Mouse (Mus musculus): ENCODE data around the gene Dtwd1. TPM values are rescaled to one million over a fixed set of nuclear protein-coding genes. Genes with fewer than 3 reads are reported as not detected.

The Dtwd1 gene
- polyA plus RNA-seq (2015; fragmentation: Nextera tagmentation; extraction: Ambion mirVana): 20.4 and 23.1 TPM in 2 replicates

DNA sequence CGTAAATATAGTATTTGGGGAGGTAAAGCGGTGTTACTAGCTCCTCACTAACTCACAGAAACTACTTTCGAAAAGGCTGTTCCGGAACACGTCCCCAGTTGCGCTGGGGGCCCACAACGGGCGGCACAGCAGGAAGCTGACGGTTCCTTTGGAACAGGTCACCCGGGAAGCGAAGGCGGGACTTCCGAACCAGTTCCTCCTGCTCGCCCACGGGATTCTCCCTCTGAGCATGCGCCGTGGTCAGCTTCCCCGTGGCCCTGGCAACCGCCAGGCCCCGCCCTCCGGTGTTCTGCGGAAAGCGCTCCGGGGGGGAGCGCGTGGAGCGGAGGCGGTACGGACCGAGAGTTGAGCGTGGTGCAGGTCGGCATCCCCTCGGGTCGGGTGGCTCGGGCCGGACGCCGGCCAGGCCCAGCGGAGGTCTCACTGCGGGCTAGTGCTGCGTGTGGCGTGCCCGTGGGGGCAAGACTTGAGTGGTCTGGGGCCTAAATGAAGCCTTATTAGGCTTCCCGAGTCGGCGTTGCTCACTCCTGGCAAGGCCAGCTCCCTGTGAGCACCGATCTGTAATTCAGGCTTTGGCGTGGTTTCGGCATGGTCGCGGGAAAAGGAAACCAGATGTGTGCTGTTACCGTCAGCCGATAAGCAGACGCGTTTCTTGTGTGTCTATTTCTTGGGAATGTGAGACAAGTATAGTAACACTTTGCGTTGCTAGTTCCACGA, at the start of gene Dtwd1, which contains the start of gene Fam227b:
Gene Dtwd1, plus strand, starts transcription at position 287 of the 717 bp plus-strand sequence.
Gene Fam227b, minus strand, starts transcription at position 150 of the 717 bp plus-strand sequence.
- Histone ChIP-seq H3K27me3 (ENCODE audit: control insufficient read depth, insufficient read depth, low read depth, low read length) (no peaks in the 10 kb centered on the region), H3K9me3 (replicated peaks; ENCODE audit: control insufficient read depth, low read length) (no peaks in the 10 kb centered on the region), H3K4me1 (ENCODE audit: control insufficient read depth, low read depth, low read length) (peaks cover 14% of the 10 kb centered on the region), H3K27ac (ENCODE audit: low read length) (peak within 1 kb of the TSS; percentile 92), H3K4me2 (ENCODE audit: low read depth, low read length) (peak within 1 kb of the TSS; percentile 74), H3K36me3 (ENCODE audit: control insufficient read depth, insufficient read depth) (peaks cover 3% of the 10 kb centered on the region; the same call in 1 of the 2 replicates), H3K4me3 (ENCODE audit: low read depth, low read length) (peak within 1 kb of the TSS; percentile 88), H3K9ac (ENCODE audit: low read depth, low read length) (peak within 1 kb of the TSS; percentile 88)
- ATAC-seq (ENCODE audit: low read depth): peak; percentile 97
- under 1% methylated on average over 57 of the region's 57 CpGs for WGBS (ENCODE audit: insufficient replicate concordance)

DNA sequence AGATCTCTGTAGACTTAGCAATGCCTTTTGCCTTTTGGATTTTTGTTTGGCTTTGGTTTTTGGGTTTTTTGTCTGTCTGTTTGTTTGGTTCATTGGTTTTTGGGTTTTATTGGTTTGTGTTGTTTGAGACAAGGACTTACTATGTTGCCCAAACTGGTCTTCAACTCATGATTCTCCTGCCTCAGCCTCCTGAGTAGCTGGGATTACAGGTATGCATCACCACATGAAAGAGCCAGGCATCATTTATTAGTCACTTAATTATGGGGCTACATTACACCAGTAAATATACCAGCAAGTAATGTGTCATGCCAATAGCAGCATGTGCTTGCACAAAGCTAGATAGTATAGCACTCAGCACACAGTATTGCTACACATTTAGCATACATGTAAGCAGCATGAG, 4.2 kb upstream of the Dtwd1 start:
- H3K9ac ChIP-seq (ENCODE audit: low read depth, low read length): no peak overlapping the region
- H3K4me2 ChIP-seq (ENCODE audit: low read depth, low read length): no peak overlapping the region
- no peaks in the 10 kb centered on the region for H3K27me3 ChIP-seq (ENCODE audit: control insufficient read depth, insufficient read depth, low read depth, low read length)
- H3K9me3 ChIP-seq (replicated peaks; ENCODE audit: control insufficient read depth, low read length): no peaks in the 10 kb centered on the region
- no peak overlapping the region for H3K4me3 ChIP-seq (ENCODE audit: low read depth, low read length)
- ATAC-seq (ENCODE audit: low read depth): no peak
- no peaks in the 10 kb centered on the region for H3K36me3 ChIP-seq (ENCODE audit: control insufficient read depth, insufficient read depth)
- H3K4me1 ChIP-seq (ENCODE audit: control insufficient read depth, low read depth, low read length): no peaks in the 10 kb centered on the region; the same call in 1 of the 2 replicates
- H3K27ac ChIP-seq (ENCODE audit: low read length): no peak overlapping the region

DNA sequence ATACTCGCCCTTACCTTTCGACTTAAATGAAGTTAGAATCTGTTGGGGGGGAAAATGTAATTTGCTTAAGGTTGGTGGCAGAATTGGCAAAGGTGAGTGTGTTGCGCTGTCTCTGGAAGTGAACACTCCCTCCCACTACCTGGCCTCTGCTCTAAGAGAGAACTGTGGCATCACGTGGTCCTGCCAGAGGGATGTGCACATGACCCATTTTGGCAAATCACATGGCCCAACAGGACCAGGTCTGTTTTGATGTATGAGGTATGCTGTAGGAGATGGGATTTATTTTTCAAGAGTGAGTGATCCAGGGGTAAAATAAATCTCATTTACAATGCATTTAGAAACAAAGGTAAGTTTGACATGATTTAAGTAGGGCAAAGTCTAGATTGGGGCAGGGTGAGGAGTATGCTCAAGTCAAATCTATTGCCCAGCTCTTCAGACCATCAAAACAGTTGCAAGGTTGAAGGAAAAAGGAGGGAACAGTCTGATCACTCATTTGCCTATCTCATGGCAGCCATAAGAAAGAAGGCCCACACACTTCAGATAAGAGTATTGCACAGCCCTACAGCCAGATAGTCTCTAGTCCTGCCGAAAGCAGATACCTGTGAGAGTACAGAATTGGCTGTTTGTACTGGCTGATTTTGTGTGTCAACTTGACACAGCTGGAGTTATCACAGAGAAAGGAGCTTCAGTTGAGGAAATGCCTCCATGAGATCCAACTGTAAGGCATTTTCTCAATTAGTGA, 13.5 kb downstream of the Dtwd1 start:
- WGBS (ENCODE audit: insufficient replicate concordance): 67% methylated on average over 5 of the region's 5 CpGs
- Histone ChIP-seq H3K4me3 (ENCODE audit: low read depth, low read length) (no peak overlapping the region), H3K9me3 (replicated peaks; ENCODE audit: control insufficient read depth, low read length) (0 out of 2 replicates have a peak, but pooled peaks cover 2% of the 10 kb centered on the region), H3K36me3 (ENCODE audit: control insufficient read depth, insufficient read depth) (peaks cover 22% of the 10 kb centered on the region), H3K4me2 (ENCODE audit: low read depth, low read length) (0 out of 2 replicates have a peak overlapping the region, but pooled peaks have one; percentile 12), H3K9ac (ENCODE audit: low read depth, low read length) (no peak overlapping the region), H3K4me1 (ENCODE audit: control insufficient read depth, low read depth, low read length) (peaks cover 21% of the 10 kb centered on the region), H3K27ac (ENCODE audit: low read length) (peak overlapping the region; percentile 98), H3K27me3 (ENCODE audit: control insufficient read depth, insufficient read depth, low read depth, low read length) (no peaks in the 10 kb centered on the region)
- ATAC-seq (ENCODE audit: low read depth): peak; percentile 99

DNA sequence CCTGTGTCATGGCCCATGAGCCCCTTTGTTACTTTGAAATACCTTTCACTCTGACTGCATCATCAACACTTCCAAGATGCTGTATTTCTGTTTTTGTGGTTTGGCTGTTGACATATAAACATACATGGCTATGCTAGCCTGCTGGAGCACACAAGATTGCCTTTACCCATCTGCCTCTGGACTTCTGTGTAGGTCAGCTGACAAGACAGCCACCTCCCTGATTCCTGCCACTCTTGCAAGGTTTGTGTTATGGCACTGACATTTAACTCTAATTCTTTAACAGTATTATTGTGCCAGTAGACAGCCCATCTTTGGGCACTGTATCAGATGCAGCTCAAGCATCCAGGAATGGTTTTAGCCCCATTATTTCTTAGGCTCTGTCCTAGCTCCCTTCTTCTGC, 14.4 kb downstream of the Dtwd1 start:
- Histone ChIP-seq H3K9me3 (replicated peaks; ENCODE audit: control insufficient read depth, low read length) (no peaks in the 10 kb centered on the region), H3K27me3 (ENCODE audit: control insufficient read depth, insufficient read depth, low read depth, low read length) (no peaks in the 10 kb centered on the region), H3K9ac (ENCODE audit: low read depth, low read length) (peak overlapping the region; percentile 35; the same call in 1 of the 2 replicates), H3K4me2 (ENCODE audit: low read depth, low read length) (peak overlapping the region; percentile 61), H3K36me3 (ENCODE audit: control insufficient read depth, insufficient read depth) (peaks cover 14% of the 10 kb centered on the region), H3K27ac (ENCODE audit: low read length) (peak overlapping the region; percentile 98), H3K4me1 (ENCODE audit: control insufficient read depth, low read depth, low read length) (peaks cover 22% of the 10 kb centered on the region), H3K4me3 (ENCODE audit: low read depth, low read length) (peak overlapping the region; percentile 24)
- 0 out of 2 replicates have a peak, but pooled peaks have one; percentile 15 for ATAC-seq (ENCODE audit: low read depth)

DNA sequence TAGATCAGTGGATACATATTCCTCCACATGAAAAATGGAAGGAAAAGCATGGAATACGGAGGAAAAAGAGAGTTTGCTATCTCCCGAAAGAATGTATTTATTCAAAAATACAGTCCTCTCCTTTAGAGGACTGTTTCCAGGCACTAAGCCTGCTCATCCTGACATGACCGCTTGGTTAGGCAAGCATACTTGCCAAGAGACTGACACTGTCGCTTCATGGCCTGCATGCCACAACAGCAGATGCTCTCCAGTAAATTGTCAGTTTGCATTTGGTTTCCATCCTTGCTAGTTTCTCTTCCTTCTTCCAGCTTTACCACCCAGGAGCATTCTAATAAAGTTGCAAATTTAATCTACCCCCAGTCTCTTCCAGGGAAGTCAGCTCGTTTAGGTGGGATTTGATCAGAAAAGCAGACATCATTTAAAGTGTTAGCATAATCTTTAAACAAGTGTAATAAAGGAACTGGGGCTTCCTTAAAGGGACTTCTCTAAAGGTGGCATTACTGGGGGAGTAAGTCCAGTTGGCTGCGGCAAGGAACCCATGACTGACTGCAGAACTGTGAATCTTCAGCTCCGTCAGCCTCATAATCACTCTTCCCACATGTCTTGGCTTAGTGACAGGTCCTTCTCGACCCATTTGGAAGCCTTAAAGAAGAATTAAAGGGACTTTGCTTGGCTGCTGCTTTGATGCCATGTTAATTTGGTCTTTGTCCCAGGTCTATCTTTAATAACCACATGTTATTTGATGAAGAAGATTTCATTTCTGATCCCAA, 15.1 kb downstream of the Dtwd1 start:
- no peaks in the 10 kb centered on the region for H3K27me3 ChIP-seq (ENCODE audit: control insufficient read depth, insufficient read depth, low read depth, low read length)
- peak overlapping the region; percentile 61 for H3K4me2 ChIP-seq (ENCODE audit: low read depth, low read length)
- H3K4me1 ChIP-seq (ENCODE audit: control insufficient read depth, low read depth, low read length): peaks cover 25% of the 10 kb centered on the region
- H3K9ac ChIP-seq (ENCODE audit: low read depth, low read length): peak overlapping the region; percentile 35
- WGBS (ENCODE audit: insufficient replicate concordance): 73% methylated on average over 8 of the region's 8 CpGs
- peak overlapping the region; percentile 98 for H3K27ac ChIP-seq (ENCODE audit: low read length)
- peaks cover 8% of the 10 kb centered on the region for H3K36me3 ChIP-seq (ENCODE audit: control insufficient read depth, insufficient read depth)
- no peaks in the 10 kb centered on the region for H3K9me3 ChIP-seq (replicated peaks; ENCODE audit: control insufficient read depth, low read length)
- no peak for ATAC-seq (ENCODE audit: low read depth)
- peak overlapping the region; percentile 24; the same call in 1 of the 2 replicates for H3K4me3 ChIP-seq (ENCODE audit: low read depth, low read length)

DNA sequence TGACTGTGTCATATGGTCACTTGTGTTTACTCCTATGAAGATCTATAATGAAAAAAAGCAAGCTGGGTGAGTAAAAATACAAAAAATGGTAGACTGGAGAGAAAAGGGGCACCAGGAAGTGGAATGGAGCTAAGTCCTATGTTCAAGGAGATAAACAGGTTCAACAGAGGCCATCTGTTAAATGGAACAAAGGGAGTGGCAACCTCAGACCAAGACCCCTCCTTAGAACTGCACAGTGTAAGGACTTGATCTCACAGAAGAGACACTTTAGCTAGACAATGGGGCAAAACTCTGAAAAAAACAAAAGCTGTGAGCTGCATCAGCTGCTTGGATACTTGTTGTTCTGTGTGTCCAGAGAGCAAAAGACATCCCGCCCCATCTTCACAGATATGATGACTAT, 19.5 kb downstream of the Dtwd1 start:
- no peaks in the 10 kb centered on the region for H3K27me3 ChIP-seq (ENCODE audit: control insufficient read depth, insufficient read depth, low read depth, low read length)
- peak; percentile 51 for ATAC-seq (ENCODE audit: low read depth)
- H3K36me3 ChIP-seq (ENCODE audit: control insufficient read depth, insufficient read depth): no peaks in the 10 kb centered on the region
- WGBS (ENCODE audit: insufficient replicate concordance): 100% methylated on average over 1 of the region's 1 CpGs
- peaks cover 15% of the 10 kb centered on the region for H3K4me1 ChIP-seq (ENCODE audit: control insufficient read depth, low read depth, low read length)
- no peak overlapping the region for H3K27ac ChIP-seq (ENCODE audit: low read length)
- H3K9ac ChIP-seq (ENCODE audit: low read depth, low read length): no peak overlapping the region
- no peak overlapping the region for H3K4me2 ChIP-seq (ENCODE audit: low read depth, low read length)
- H3K9me3 ChIP-seq (replicated peaks; ENCODE audit: control insufficient read depth, low read length): no peaks in the 10 kb centered on the region
- no peak overlapping the region for H3K4me3 ChIP-seq (ENCODE audit: low read depth, low read length)

DNA sequence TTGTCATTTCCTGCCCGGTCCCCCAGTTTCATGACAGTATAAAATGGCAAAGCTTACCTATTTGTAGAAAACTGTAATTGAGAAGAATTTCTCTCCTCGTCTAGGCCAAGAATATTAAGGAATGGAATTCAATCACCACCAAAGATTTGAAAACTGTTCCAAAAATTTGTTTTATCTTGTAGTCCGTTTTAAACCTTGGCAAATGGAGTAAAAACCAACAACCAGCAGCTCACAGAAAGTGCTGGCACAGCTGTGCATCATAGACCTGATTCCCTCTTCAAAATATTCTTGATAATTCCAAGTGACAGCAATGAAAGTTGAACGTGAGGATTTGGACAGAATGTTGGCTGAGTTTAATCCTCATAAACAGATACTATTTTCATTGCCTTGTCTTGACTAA, 39.4 kb downstream of the Dtwd1 start:
- WGBS (ENCODE audit: insufficient replicate concordance): 58% methylated on average over 4 of the region's 4 CpGs
- Histone ChIP-seq H3K27me3 (ENCODE audit: control insufficient read depth, insufficient read depth, low read depth, low read length) (no peaks in the 10 kb centered on the region), H3K4me1 (ENCODE audit: control insufficient read depth, low read depth, low read length) (peaks cover 3% of the 10 kb centered on the region; the same call in 1 of the 2 replicates), H3K4me2 (ENCODE audit: low read depth, low read length) (no peak overlapping the region), H3K9me3 (replicated peaks; ENCODE audit: control insufficient read depth, low read length) (no peaks in the 10 kb centered on the region), H3K9ac (ENCODE audit: low read depth, low read length) (no peak overlapping the region), H3K4me3 (ENCODE audit: low read depth, low read length) (no peak overlapping the region), H3K36me3 (ENCODE audit: control insufficient read depth, insufficient read depth) (no peaks in the 10 kb centered on the region), H3K27ac (ENCODE audit: low read length) (no peak overlapping the region)
- ATAC-seq (ENCODE audit: low read depth): no peak

DNA sequence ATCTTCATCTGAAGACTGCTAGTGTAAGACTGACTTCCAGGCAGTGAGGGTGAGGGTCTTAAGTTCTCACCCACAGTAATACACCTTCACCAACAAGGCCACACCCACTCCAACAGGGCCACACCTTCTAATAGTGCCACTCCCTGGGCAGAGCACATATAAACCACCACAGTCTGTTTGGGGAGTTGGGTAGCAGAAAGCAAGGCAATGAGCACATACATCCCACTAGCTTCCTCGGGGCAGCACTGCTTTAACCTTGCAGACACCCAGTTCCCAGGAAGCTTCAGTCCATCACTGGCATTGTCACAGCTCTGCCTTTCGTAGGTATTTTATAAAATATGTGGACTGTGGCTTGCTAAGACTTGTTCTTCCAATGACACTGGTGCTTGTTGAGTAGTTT, 40.2 kb downstream of the Dtwd1 start:
- H3K4me1 ChIP-seq (ENCODE audit: control insufficient read depth, low read depth, low read length): peaks cover 3% of the 10 kb centered on the region; the same call in 1 of the 2 replicates
- no peaks in the 10 kb centered on the region for H3K36me3 ChIP-seq (ENCODE audit: control insufficient read depth, insufficient read depth)
- ATAC-seq (ENCODE audit: low read depth): no peak
- no peak overlapping the region for H3K9ac ChIP-seq (ENCODE audit: low read depth, low read length)
- no peak overlapping the region for H3K27ac ChIP-seq (ENCODE audit: low read length)
- no peaks in the 10 kb centered on the region for H3K27me3 ChIP-seq (ENCODE audit: control insufficient read depth, insufficient read depth, low read depth, low read length)
- H3K4me3 ChIP-seq (ENCODE audit: low read depth, low read length): no peak overlapping the region
- H3K9me3 ChIP-seq (replicated peaks; ENCODE audit: control insufficient read depth, low read length): no peaks in the 10 kb centered on the region
- 59% methylated on average over 2 of the region's 2 CpGs for WGBS (ENCODE audit: insufficient replicate concordance)
- no peak overlapping the region for H3K4me2 ChIP-seq (ENCODE audit: low read depth, low read length)

All from liver, embryonic 16.5 days (tissue).